17 mouse cellular contexts compared by ENCODE assay signal in the genomic region with DNA sequence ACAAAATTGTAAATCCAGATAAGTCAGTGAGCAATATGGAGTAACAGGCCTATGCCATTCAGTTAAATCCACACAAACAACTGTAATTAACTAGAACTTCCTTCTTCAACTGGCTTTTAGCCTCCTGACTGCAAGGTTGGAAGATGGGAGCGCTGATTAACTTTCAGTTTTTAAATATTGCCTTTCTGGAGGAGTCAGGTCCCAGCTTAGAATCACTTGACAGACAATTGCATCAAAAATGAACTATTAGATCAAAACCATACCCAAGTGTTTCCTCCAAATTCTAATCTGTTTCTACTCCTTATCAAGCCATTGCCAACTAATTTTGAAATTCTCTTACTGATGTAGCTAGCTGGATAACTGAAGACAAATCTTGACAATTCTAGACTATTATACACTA.
DNase-seq lines count a peak whose midpoint lies in the region; ATAC-seq and TF ChIP-seq lines count a peak whose summit lies in the region.
"Had no signal": no experiment of that assay in that cellular context is flagged by ENCODE, and none has a peak within 500 bp of the region (broad histone marks: within the 10 kb centered on the region; RNA-seq: fewer than 3 reads in every experiment).

No protein-coding gene starts in this region.

- peak overlapping the region; percentile 45 for H3K9ac ChIP-seq in forebrain, embryonic 13.5 days
- no peak overlapping the region for H3K9ac ChIP-seq in midbrain, embryonic 11.5 days (ENCODE audit: low read length)
- H3K9ac ChIP-seq in hindbrain, embryonic 16.5 days (ENCODE audit: low read depth, low read length): no peak overlapping the region; the same call in 1 of the 2 replicates
- no peak overlapping the region for H3K9ac ChIP-seq in midbrain, postnatal 0 days (replicated peaks; ENCODE audit: low read length, poor library complexity, severe bottlenecking)
- H3K9ac ChIP-seq: embryonic facial prominence, embryonic 13.5 days; heart, embryonic 12.5 days; intestine, embryonic 15.5 days; liver, embryonic 14.5 days; lung, embryonic 15.5 days; neural tube, embryonic 13.5 days had no signal

- H3K9me3 ChIP-seq in forebrain, embryonic 13.5 days (replicated peaks): no peaks in the 10 kb centered on the region
- no peaks in the 10 kb centered on the region for H3K9me3 ChIP-seq in forebrain, embryonic 10.5 days
- H3K9me3 ChIP-seq in midbrain, embryonic 11.5 days (ENCODE audit: control insufficient read depth, low read length): no peaks in the 10 kb centered on the region
- no peaks in the 10 kb centered on the region for H3K9me3 ChIP-seq in midbrain, embryonic 10.5 days (replicated peaks)
- H3K9me3 ChIP-seq in hindbrain, embryonic 16.5 days (ENCODE audit: control insufficient read depth, low read length): no peaks in the 10 kb centered on the region
- no peaks in the 10 kb centered on the region for H3K9me3 ChIP-seq in midbrain, postnatal 0 days (ENCODE audit: low read length)
- H3K9me3 ChIP-seq: embryonic facial prominence, embryonic 13.5 days; heart, embryonic 12.5 days; intestine, embryonic 15.5 days; lung, embryonic 15.5 days; neural tube, embryonic 13.5 days had no signal

- 67% methylated on average over 1 of the region's 1 CpGs for WGBS in forebrain, embryonic 13.5 days
- 76% methylated on average over 1 of the region's 1 CpGs for WGBS in forebrain, embryonic 10.5 days
- WGBS in midbrain, embryonic 11.5 days: 78% methylated on average over 1 of the region's 1 CpGs
- 89% methylated on average over 1 of the region's 1 CpGs for WGBS in midbrain, embryonic 10.5 days
- 63% methylated on average over 1 of the region's 1 CpGs for WGBS in hindbrain, embryonic 16.5 days
- 83% methylated on average over 1 of the region's 1 CpGs for WGBS in midbrain, postnatal 0 days

- peak overlapping the region; percentile 83; the same call in 1 of the 2 replicates for H3K27ac ChIP-seq in forebrain, embryonic 13.5 days
- H3K27ac ChIP-seq in forebrain, embryonic 10.5 days: no peak overlapping the region
- H3K27ac ChIP-seq in midbrain, embryonic 11.5 days (ENCODE audit: low read depth, low read length): no peak overlapping the region; the same call in 1 of the 2 replicates
- no peak overlapping the region for H3K27ac ChIP-seq in midbrain, embryonic 10.5 days (replicated peaks)
- peak overlapping the region; percentile 67; the same call in 1 of the 2 replicates for H3K27ac ChIP-seq in hindbrain, embryonic 16.5 days (ENCODE audit: low read depth, low read length)
- H3K27ac ChIP-seq in midbrain, postnatal 0 days (ENCODE audit: low read depth, low read length): 0 out of 2 replicates have a peak overlapping the region, but pooled peaks have one; percentile 18
- H3K27ac ChIP-seq: embryonic facial prominence, embryonic 13.5 days; intestine, embryonic 15.5 days; liver, embryonic 14.5 days had no signal

- TF ChIP-seq CTCF in midbrain, postnatal 0 days (IDR thresholded peaks at IDR 0.05): no peak

- peaks cover 64% of the 10 kb centered on the region for H3K4me1 ChIP-seq in forebrain, embryonic 13.5 days
- peaks cover 76% of the 10 kb centered on the region for H3K4me1 ChIP-seq in forebrain, embryonic 10.5 days
- peaks cover 28% of the 10 kb centered on the region for H3K4me1 ChIP-seq in midbrain, embryonic 11.5 days (ENCODE audit: control insufficient read depth, insufficient read depth, low read length)
- peaks cover 77% of the 10 kb centered on the region for H3K4me1 ChIP-seq in midbrain, embryonic 10.5 days
- H3K4me1 ChIP-seq in hindbrain, embryonic 16.5 days (ENCODE audit: control insufficient read depth, insufficient read depth, low read depth, low read length): peaks cover 26% of the 10 kb centered on the region
- H3K4me1 ChIP-seq in midbrain, postnatal 0 days (ENCODE audit: insufficient read depth, low read length): peaks cover 2% of the 10 kb centered on the region; the same call in 1 of the 2 replicates

- no peaks in the 10 kb centered on the region for H3K36me3 ChIP-seq in forebrain, embryonic 13.5 days (ENCODE audit: poor library complexity, severe bottlenecking)
- no peaks in the 10 kb centered on the region for H3K36me3 ChIP-seq in forebrain, embryonic 10.5 days (replicated peaks)
- H3K36me3 ChIP-seq in midbrain, embryonic 11.5 days (ENCODE audit: control insufficient read depth, insufficient read depth, low read length): no peaks in the 10 kb centered on the region
- no peaks in the 10 kb centered on the region for H3K36me3 ChIP-seq in midbrain, embryonic 10.5 days
- no peaks in the 10 kb centered on the region for H3K36me3 ChIP-seq in hindbrain, embryonic 16.5 days (ENCODE audit: control insufficient read depth, insufficient read depth, low read length)
- H3K36me3 ChIP-seq in midbrain, postnatal 0 days (ENCODE audit: insufficient read depth, low read length): no peaks in the 10 kb centered on the region
- H3K36me3 ChIP-seq: embryonic facial prominence, embryonic 13.5 days; heart, embryonic 12.5 days; intestine, embryonic 15.5 days; lung, embryonic 15.5 days; neural tube, embryonic 13.5 days had no signal

- ATAC-seq in forebrain, embryonic 13.5 days: no peak
- no peak for ATAC-seq in midbrain, embryonic 11.5 days (ENCODE audit: low FRiP score)
- no peak for ATAC-seq in hindbrain, embryonic 16.5 days
- no peak for ATAC-seq in midbrain, postnatal 0 days (ENCODE audit: low FRiP score)
- ATAC-seq: intestine, embryonic 15.5 days had no signal

- peak overlapping the region; percentile 60 for H3K4me2 ChIP-seq in forebrain, embryonic 13.5 days
- no peak overlapping the region for H3K4me2 ChIP-seq in midbrain, embryonic 11.5 days
- H3K4me2 ChIP-seq in hindbrain, embryonic 16.5 days (ENCODE audit: low read length): peak overlapping the region; percentile 36
- H3K4me2 ChIP-seq in midbrain, postnatal 0 days (ENCODE audit: low read depth, low read length, poor library complexity, severe bottlenecking): peak overlapping the region; percentile 32
- H3K4me2 ChIP-seq: heart, embryonic 12.5 days had no signal

- DNase-seq in forebrain, embryonic 10.5 days (ENCODE audit: extremely low spot score, low spot score): no peak
- DNase-seq in midbrain, embryonic 11.5 days (ENCODE audit: low spot score, missing footprints): peak; percentile 83
- no peak for DNase-seq in midbrain, embryonic 10.5 days (ENCODE audit: low spot score)
- no peak for DNase-seq in midbrain, postnatal 0 days (ENCODE audit: low spot score)
- no peak for DNase-seq in frontal cortex, postnatal 36 days (ENCODE audit: low spot score in 2 of 2)
- no peak for DNase-seq in thymus, adult 18-20 months
- DNase-seq: kidney, adult 9 months; kidney, postnatal 36 days; thymus, postnatal 36 days had no signal

- peak overlapping the region; percentile 17 for H3K4me3 ChIP-seq in forebrain, embryonic 13.5 days
- H3K4me3 ChIP-seq in forebrain, embryonic 10.5 days: no peak overlapping the region
- no peak overlapping the region for H3K4me3 ChIP-seq in midbrain, embryonic 11.5 days (ENCODE audit: low read depth, low read length)
- no peak overlapping the region for H3K4me3 ChIP-seq in midbrain, embryonic 10.5 days
- 0 out of 2 replicates have a peak overlapping the region, but pooled peaks have one; percentile 11 for H3K4me3 ChIP-seq in hindbrain, embryonic 16.5 days (ENCODE audit: low read length)
- no peak overlapping the region for H3K4me3 ChIP-seq in midbrain, postnatal 0 days (ENCODE audit: low read depth, low read length)
- H3K4me3 ChIP-seq: intestine, embryonic 15.5 days had no signal

- no peaks in the 10 kb centered on the region for H3K27me3 ChIP-seq in forebrain, embryonic 13.5 days
- peaks cover 18% of the 10 kb centered on the region for H3K27me3 ChIP-seq in forebrain, embryonic 10.5 days (ENCODE audit: poor library complexity, severe bottlenecking)
- no peaks in the 10 kb centered on the region; the same call in 1 of the 2 replicates for H3K27me3 ChIP-seq in midbrain, embryonic 11.5 days (ENCODE audit: control insufficient read depth, insufficient read depth, low read length)
- peaks cover 14% of the 10 kb centered on the region; the same call in 1 of the 2 replicates for H3K27me3 ChIP-seq in midbrain, embryonic 10.5 days (ENCODE audit: low read depth, poor library complexity, severe bottlenecking)
- no peaks in the 10 kb centered on the region for H3K27me3 ChIP-seq in hindbrain, embryonic 16.5 days (replicated peaks; ENCODE audit: control insufficient read depth, insufficient read depth, low read length)
- H3K27me3 ChIP-seq in midbrain, postnatal 0 days (ENCODE audit: insufficient read depth, low read length): no peaks in the 10 kb centered on the region
- H3K27me3 ChIP-seq: heart, embryonic 12.5 days; intestine, embryonic 15.5 days; neural tube, embryonic 13.5 days had no signal

Comparison
In these comparisons a context has a peak if more than half of its experiments do, and no peak if none do; other contexts are left out.
1. H3K27ac ChIP-seq: peak in forebrain, embryonic 13.5 days (single experiment), hindbrain, embryonic 16.5 days (single experiment) and midbrain, postnatal 0 days (single experiment); none in forebrain, embryonic 10.5 days (single experiment), midbrain, embryonic 11.5 days (single experiment) and midbrain, embryonic 10.5 days (single experiment).
2. H3K4me3 ChIP-seq: peak in forebrain, embryonic 13.5 days (single experiment) and hindbrain, embryonic 16.5 days (single experiment); none in forebrain, embryonic 10.5 days (single experiment), midbrain, embryonic 11.5 days (single experiment), midbrain, embryonic 10.5 days (single experiment) and midbrain, postnatal 0 days (single experiment).